Mouse (Mus musculus) liver, adult 2 months (tissue): ENCODE measurements around the gene Siva1.

Experiments
- CTCF ChIP-seq: fragments of 200-500 bp; IDR thresholded peaks from 2 replicates; pipeline ENCODE4 v1.5.1; 2011; ENCODE audit warnings: low read depth, low read length, control low read depth
- POLR2A ChIP-seq: fragments of 200-500 bp; IDR thresholded peaks from 2 replicates; pipeline ENCODE4 v1.6.1; 2011; ENCODE audit warnings: low read length, control low read depth; ENCODE audit not compliant: insufficient read depth; ENCODE audit errors: extremely low read depth

DNA sequence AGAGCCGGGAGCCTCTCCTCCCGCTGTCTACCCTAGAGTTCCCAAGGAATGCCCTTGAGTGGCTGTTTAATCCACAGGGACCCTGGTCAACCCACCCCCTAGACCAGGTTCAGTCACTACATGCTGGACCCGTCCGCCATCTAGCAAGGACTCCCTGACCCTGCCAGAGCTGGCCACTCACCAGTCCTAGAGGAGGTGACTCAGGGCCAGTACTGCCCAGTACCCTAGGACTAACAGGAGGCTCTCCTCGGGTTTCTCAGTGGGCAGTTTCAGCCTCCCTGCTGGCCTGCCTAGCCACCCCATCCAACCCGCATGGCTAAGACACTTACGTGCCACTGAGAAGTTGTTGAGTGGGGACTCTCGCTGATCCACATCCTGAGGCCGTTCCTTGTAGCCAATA lies 17.4 kb downstream of the Siva1 start:
- TF ChIP-seq CTCF, result no peak
- TF ChIP-seq POLR2A, result no peak
